Mouse (Mus musculus): ENCODE results near the gene Celf2. TPM values are rescaled to one million over a fixed set of nuclear protein-coding genes. Genes with fewer than 3 reads are reported as not detected.
A peak's percentile ranks its signal among the peaks of the same experiment; 100 is the strongest.

Celf2 gene
- polyA plus RNA-seq, 1 experiment from 2014 or later: 131 TPM

DNA sequence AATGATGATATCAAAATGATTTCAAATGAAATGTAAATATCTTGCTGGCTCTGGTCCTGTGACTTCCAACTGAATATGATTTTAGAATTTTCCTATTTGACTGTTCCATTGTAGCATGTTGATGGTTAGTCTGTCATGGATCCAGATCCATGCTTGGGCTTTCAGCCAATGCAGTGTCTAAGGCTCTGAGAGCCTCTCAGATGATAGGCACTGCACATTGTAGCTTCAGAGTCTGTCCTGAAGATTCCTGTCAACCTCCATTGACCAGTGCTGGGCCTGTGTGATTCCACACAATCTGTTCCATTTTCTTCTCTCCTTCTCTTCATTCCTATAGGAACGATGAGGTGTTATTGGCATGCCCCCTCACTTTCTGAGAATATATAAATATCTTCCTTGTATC lies 478.0 kb downstream of the Celf2 start:
- no peaks in the 10 kb centered on the region for H3K27me3 ChIP-seq
- H3K4me2 ChIP-seq (replicated peaks): no peak overlapping the region
- 100% methylated on average over 1 of the region's 1 CpGs for WGBS
- no peak overlapping the region for H3K27ac ChIP-seq (replicated peaks)
- no peaks in the 10 kb centered on the region for H3K4me1 ChIP-seq
- H3K4me3 ChIP-seq: no peak overlapping the region
- no peaks in the 10 kb centered on the region for H3K36me3 ChIP-seq
- H3K9ac ChIP-seq (replicated peaks): no peak overlapping the region
- no peak for ATAC-seq (ENCODE audit: low FRiP score, low read depth)
- no peaks in the 10 kb centered on the region for H3K9me3 ChIP-seq

GRCm38 (mm10) chr2:7026737-7027136 lies 482.6 kb downstream of the Celf2 start:
- H3K4me1 ChIP-seq: no peaks in the 10 kb centered on the region
- H3K4me3 ChIP-seq: no peak overlapping the region
- ATAC-seq (ENCODE audit: low FRiP score, low read depth): no peak
- 94% methylated on average over 1 of the region's 1 CpGs for WGBS
- H3K4me2 ChIP-seq (replicated peaks): no peak overlapping the region
- no peak overlapping the region for H3K9ac ChIP-seq (replicated peaks)
- H3K36me3 ChIP-seq: no peaks in the 10 kb centered on the region
- H3K27me3 ChIP-seq: no peaks in the 10 kb centered on the region
- H3K9me3 ChIP-seq: no peaks in the 10 kb centered on the region
- H3K27ac ChIP-seq (replicated peaks): no peak overlapping the region

DNA sequence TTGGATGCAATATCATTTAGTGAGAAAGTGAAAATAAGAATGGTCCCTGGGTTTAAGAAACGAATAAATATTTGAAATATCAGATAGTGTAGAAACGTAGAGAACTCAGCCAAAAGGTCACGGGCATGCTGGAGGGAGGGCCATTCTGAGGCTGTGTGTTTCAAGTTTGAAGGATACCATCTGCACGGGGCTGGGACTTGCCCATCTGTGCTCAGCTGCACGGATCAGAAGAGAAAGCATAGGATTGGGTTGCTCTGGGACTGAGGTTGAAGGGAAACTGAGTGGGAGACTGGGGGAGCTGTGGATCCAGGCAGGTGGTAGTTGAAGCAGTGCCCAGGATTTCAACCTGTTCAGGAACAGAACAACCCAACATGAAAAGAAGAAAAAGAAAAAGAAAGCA lies 483.8 kb downstream of the Celf2 start:
- no peaks in the 10 kb centered on the region for H3K36me3 ChIP-seq
- ATAC-seq (ENCODE audit: low FRiP score, low read depth): no peak
- no peaks in the 10 kb centered on the region for H3K27me3 ChIP-seq
- WGBS: 67% methylated on average over 5 of the region's 5 CpGs
- no peaks in the 10 kb centered on the region for H3K9me3 ChIP-seq
- 0 out of 2 replicates have a peak, but pooled peaks cover 2% of the 10 kb centered on the region for H3K4me1 ChIP-seq
- H3K9ac ChIP-seq (replicated peaks): no peak overlapping the region
- H3K27ac ChIP-seq (replicated peaks): no peak overlapping the region
- no peak overlapping the region for H3K4me3 ChIP-seq
- H3K4me2 ChIP-seq (replicated peaks): no peak overlapping the region

DNA sequence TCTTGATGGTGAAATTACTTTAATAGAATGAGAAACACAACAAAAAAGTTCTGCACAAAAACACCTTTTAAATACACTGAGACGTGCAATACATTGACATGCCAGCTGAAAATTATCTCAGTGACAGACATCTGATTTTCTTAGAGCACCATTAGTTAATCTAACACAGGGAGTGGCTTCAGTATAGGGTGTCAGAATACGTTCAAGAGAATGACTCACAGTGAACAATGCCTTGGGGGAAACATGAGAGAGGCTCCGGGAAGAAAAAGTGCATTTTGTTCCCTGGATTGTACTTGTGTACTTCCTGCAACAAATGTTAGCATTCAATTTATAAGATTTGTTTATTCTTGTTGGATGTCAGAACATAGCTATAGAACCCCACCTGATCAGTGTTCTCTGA lies 487.2 kb downstream of the Celf2 start:
- H3K27ac ChIP-seq (replicated peaks): no peak overlapping the region
- H3K36me3 ChIP-seq: no peaks in the 10 kb centered on the region
- H3K9me3 ChIP-seq: no peaks in the 10 kb centered on the region
- no peak overlapping the region for H3K9ac ChIP-seq (replicated peaks)
- H3K4me2 ChIP-seq (replicated peaks): no peak overlapping the region
- 61% methylated on average over 3 of the region's 3 CpGs for WGBS
- H3K4me3 ChIP-seq: no peak overlapping the region
- no peaks in the 10 kb centered on the region for H3K27me3 ChIP-seq
- H3K4me1 ChIP-seq: 0 out of 2 replicates have a peak, but pooled peaks cover 2% of the 10 kb centered on the region
- no peak for ATAC-seq (ENCODE audit: low FRiP score, low read depth)

DNA sequence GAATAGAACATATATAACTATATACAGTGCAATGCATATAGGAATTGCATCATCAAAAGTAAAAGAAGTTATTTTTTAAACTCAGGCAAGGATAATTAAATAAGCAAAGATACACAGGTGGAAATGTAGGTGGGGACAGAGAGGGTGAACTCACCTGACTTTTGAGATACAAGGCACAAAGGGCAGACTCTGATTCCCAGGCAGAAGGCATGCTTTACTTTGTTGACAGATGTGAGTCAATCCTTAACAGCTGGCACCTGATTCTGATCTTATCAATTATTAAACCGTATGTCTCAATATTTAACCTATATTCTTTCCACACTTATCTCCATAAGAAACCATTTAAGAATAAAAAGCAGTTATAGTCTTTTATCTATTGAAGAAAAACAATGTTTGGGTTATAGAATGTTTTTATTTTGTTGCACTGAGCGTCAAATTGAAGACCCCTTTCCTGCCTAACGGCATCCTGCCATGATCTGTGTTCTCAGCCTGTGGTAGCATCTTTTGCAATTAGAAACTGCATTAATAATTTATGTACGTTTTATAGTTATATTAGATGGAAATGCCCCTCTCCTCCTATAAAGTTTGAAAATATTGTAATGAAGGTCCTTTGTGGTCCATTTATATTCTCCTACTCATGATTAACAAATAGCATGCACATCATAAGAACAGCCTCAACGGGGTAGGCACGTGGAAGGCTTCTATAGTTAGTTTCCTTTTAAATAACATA lies 491.8 kb downstream of the Celf2 start:
- no peaks in the 10 kb centered on the region for H3K9me3 ChIP-seq
- no peaks in the 10 kb centered on the region for H3K36me3 ChIP-seq
- no peak for ATAC-seq (ENCODE audit: low FRiP score, low read depth)
- no peak overlapping the region for H3K4me3 ChIP-seq
- H3K4me1 ChIP-seq: 0 out of 2 replicates have a peak, but pooled peaks cover 2% of the 10 kb centered on the region
- H3K27me3 ChIP-seq: no peaks in the 10 kb centered on the region
- 85% methylated on average over 6 of the region's 6 CpGs for WGBS
- no peak overlapping the region for H3K27ac ChIP-seq (replicated peaks)
- H3K4me2 ChIP-seq (replicated peaks): no peak overlapping the region
- no peak overlapping the region for H3K9ac ChIP-seq (replicated peaks)

GRCm38 (mm10) chr2:7013126-7013525 lies 496.2 kb downstream of the Celf2 start:
- H3K4me1 ChIP-seq: no peaks in the 10 kb centered on the region
- no peak overlapping the region for H3K9ac ChIP-seq (replicated peaks)
- H3K27me3 ChIP-seq: no peaks in the 10 kb centered on the region
- H3K27ac ChIP-seq (replicated peaks): no peak overlapping the region
- H3K9me3 ChIP-seq: no peaks in the 10 kb centered on the region
- no peak overlapping the region for H3K4me3 ChIP-seq
- no peak for ATAC-seq (ENCODE audit: low FRiP score, low read depth)
- no peaks in the 10 kb centered on the region for H3K36me3 ChIP-seq
- 84% methylated on average over 5 of the region's 5 CpGs for WGBS
- no peak overlapping the region for H3K4me2 ChIP-seq (replicated peaks)

DNA sequence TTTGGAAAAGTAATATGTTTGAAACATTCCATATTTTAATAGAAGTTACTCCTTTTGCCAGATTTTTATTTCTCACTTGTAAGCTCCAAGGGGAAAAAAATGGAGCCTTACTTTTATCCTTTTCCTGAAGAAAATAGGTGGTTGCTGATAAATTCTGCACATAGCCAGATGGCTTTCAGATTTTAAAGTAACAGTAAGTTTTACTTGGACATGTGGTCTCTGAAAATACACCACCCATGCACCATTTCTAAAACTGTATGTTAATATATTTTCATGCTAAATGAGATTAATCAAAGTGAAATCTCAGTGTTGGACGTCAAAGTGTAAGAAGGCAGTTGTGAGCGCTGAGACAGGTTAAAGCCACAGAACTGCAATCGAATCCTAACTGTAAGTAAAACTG lies 502.5 kb downstream of the Celf2 start:
- ATAC-seq (ENCODE audit: low FRiP score, low read depth): no peak
- Histone ChIP-seq H3K4me1 (peaks cover 4% of the 10 kb centered on the region; the same call in 1 of the 2 replicates), H3K36me3 (no peaks in the 10 kb centered on the region), H3K9ac (replicated peaks) (no peak overlapping the region), H3K27ac (replicated peaks) (no peak overlapping the region), H3K4me3 (no peak overlapping the region), H3K27me3 (no peaks in the 10 kb centered on the region), H3K9me3 (no peaks in the 10 kb centered on the region), H3K4me2 (replicated peaks) (no peak overlapping the region)
- WGBS: 88% methylated on average over 3 of the region's 3 CpGs

DNA sequence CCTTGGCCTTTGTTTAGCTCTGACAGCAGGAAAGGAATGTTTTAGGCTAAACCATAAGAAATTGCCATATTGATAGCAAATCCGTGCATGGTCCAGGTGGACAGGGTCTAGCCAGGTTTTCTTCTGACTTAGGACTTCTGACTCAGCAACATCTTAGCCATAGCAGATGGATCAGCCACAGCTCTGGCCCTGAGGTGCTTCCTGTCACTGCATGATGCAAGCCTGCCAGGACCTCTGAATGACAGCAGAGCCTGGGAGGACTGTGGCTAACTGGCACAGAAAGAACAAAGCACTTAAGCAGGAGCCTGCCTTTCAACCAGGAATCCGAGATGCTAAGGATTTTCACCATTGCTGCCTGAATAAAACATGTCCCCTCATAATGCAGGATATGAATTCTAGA lies 507.4 kb downstream of the Celf2 start:
- Histone ChIP-seq H3K36me3 (no peaks in the 10 kb centered on the region), H3K27me3 (no peaks in the 10 kb centered on the region), H3K9ac (replicated peaks) (no peak overlapping the region), H3K9me3 (no peaks in the 10 kb centered on the region), H3K4me3 (no peak overlapping the region), H3K4me1 (peaks cover 7% of the 10 kb centered on the region; the same call in 1 of the 2 replicates), H3K27ac (replicated peaks) (peak overlapping the region; percentile 46; the same call in 1 of the 2 replicates), H3K4me2 (replicated peaks) (no peak overlapping the region)
- ATAC-seq (ENCODE audit: low FRiP score, low read depth): peak; percentile 81
- WGBS: 32% methylated on average over 2 of the region's 2 CpGs

GRCm38 (mm10) chr2:6991010-6991421 lies 518.3 kb downstream of the Celf2 start:
- Histone ChIP-seq H3K27ac (replicated peaks) (no peak overlapping the region), H3K4me3 (no peak overlapping the region), H3K9ac (replicated peaks) (no peak overlapping the region), H3K27me3 (no peaks in the 10 kb centered on the region), H3K4me2 (replicated peaks) (no peak overlapping the region), H3K9me3 (no peaks in the 10 kb centered on the region), H3K36me3 (no peaks in the 10 kb centered on the region), H3K4me1 (no peaks in the 10 kb centered on the region)
- no peak for ATAC-seq (ENCODE audit: low FRiP score, low read depth)
- 76% methylated on average over 5 of the region's 5 CpGs for WGBS

GRCm38 (mm10) chr2:6985706-6986105 lies 523.7 kb downstream of the Celf2 start:
- Histone ChIP-seq H3K9me3 (no peaks in the 10 kb centered on the region), H3K4me1 (no peaks in the 10 kb centered on the region), H3K4me3 (no peak overlapping the region), H3K27ac (replicated peaks) (no peak overlapping the region), H3K9ac (replicated peaks) (no peak overlapping the region), H3K4me2 (replicated peaks) (no peak overlapping the region), H3K36me3 (no peaks in the 10 kb centered on the region), H3K27me3 (no peaks in the 10 kb centered on the region)
- WGBS: 33% methylated on average over 4 of the region's 4 CpGs
- no peak for ATAC-seq (ENCODE audit: low FRiP score, low read depth)

DNA sequence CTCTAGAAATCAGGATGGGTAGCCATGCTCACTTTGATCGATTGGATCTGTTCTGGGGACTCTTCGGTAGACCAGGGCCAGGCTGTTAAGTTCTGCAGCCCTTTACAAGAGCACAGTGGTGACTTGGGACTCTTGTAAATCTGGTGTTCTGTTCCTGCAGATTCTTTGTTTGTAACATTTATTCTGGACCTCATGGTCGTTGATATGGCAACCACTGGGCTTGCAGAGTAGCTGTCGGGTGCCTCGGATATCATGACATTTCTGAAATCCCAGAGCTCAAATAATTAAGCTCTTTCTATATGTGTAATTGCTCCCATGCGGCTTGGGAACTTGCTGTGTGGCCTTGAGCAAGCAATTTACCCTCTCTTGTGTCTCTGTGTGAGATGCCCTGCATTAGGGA lies 525.5 kb downstream of the Celf2 start:
- 67% methylated on average over 6 of the region's 6 CpGs for WGBS
- H3K4me2 ChIP-seq (replicated peaks): no peak overlapping the region
- no peaks in the 10 kb centered on the region for H3K27me3 ChIP-seq
- no peak overlapping the region for H3K27ac ChIP-seq (replicated peaks)
- no peaks in the 10 kb centered on the region for H3K9me3 ChIP-seq
- no peaks in the 10 kb centered on the region for H3K36me3 ChIP-seq
- no peak for ATAC-seq (ENCODE audit: low FRiP score, low read depth)
- no peak overlapping the region for H3K9ac ChIP-seq (replicated peaks)
- no peaks in the 10 kb centered on the region for H3K4me1 ChIP-seq
- H3K4me3 ChIP-seq: no peak overlapping the region

DNA sequence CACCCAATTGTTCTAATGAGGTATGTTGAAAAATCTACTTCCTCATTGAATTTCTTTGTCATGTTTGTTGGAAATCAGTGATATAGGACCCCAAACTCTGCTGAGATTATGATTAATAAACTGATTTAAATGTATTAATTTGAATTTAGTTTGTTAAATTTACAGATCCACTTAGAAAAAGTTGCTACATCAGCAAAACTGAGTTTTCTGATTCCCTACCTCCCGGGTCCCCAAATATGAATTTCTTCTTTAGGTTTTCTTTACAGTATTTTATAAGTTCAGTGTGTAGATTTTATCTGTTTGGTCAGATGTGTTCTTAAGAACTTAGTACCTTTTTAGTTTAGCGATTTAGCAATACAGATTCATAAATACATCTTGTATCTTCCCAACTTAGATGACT lies 533.1 kb downstream of the Celf2 start:
- Histone ChIP-seq H3K9me3 (no peaks in the 10 kb centered on the region), H3K4me3 (no peak overlapping the region), H3K4me1 (no peaks in the 10 kb centered on the region), H3K9ac (replicated peaks) (no peak overlapping the region), H3K27me3 (no peaks in the 10 kb centered on the region), H3K36me3 (no peaks in the 10 kb centered on the region), H3K4me2 (replicated peaks) (no peak overlapping the region), H3K27ac (replicated peaks) (no peak overlapping the region)
- ATAC-seq (ENCODE audit: low FRiP score, low read depth): no peak
- 95% methylated on average over 2 of the region's 2 CpGs for WGBS

GRCm38 (mm10) chr2:6969228-6969627 lies 540.1 kb downstream of the Celf2 start:
- Histone ChIP-seq H3K4me1 (no peaks in the 10 kb centered on the region), H3K27ac (replicated peaks) (no peak overlapping the region), H3K36me3 (no peaks in the 10 kb centered on the region), H3K9me3 (no peaks in the 10 kb centered on the region), H3K4me2 (replicated peaks) (no peak overlapping the region), H3K9ac (replicated peaks) (no peak overlapping the region), H3K4me3 (no peak overlapping the region), H3K27me3 (no peaks in the 10 kb centered on the region)
- WGBS: 74% methylated on average over 6 of the region's 6 CpGs
- ATAC-seq (ENCODE audit: low FRiP score, low read depth): no peak

Data from midbrain, embryonic 12.5 days (tissue).